Mouse (Mus musculus): ENCODE measurements around the gene Ube2f. TPM values are rescaled to one million over a fixed set of nuclear protein-coding genes. Genes with fewer than 3 reads are reported as not detected.
A peak's percentile ranks its signal among the peaks of the same experiment; 100 is the strongest.

The Ube2f gene
- polyA plus RNA-seq, 2 experiments, result 57.9 to 65.7 TPM

DNA sequence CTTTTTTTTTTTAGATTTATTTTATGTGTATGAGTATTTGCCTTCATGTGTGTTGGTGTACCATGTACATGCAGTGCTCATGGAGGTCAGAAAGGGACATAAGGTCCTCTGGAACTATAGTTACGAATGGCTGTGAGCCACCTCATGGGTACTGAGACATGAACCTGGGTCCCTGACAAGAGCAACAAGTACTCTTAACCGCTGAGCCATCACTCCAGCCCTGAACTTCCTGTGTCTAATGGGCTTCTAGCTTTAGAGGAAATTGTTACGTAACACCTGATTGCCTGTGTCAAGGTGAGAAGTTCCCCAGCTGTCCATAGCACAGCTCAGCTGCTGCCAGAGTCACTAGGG lies 29.8 kb upstream of the Ube2f start:
- no peak overlapping the region for H3K4me3 ChIP-seq (replicated peaks; ENCODE audit: low read length)
- 85% methylated on average over 3 of the region's 3 CpGs for WGBS
- H3K4me1 ChIP-seq (ENCODE audit: control insufficient read depth, insufficient read depth, low read length), result no peaks in the 10 kb centered on the region
- TF ChIP-seq POLR2A (IDR thresholded peaks at IDR 0.05; ENCODE audit: borderline replicate concordance, extremely low read depth, insufficient read depth, insufficient read length), result no peak
- no peak for ATAC-seq (ENCODE audit: low FRiP score, low read depth)
- H3K27me3 ChIP-seq (ENCODE audit: control insufficient read depth, insufficient read depth, low read length), result no peaks in the 10 kb centered on the region
- H3K27ac ChIP-seq (replicated peaks; ENCODE audit: low read depth, low read length), result no peak overlapping the region
- DNase-seq (ENCODE audit: low spot score), result no peak
- H3K9me3 ChIP-seq (ENCODE audit: control insufficient read depth, low read length), result no peaks in the 10 kb centered on the region
- no peaks in the 10 kb centered on the region for H3K36me3 ChIP-seq (ENCODE audit: control insufficient read depth, insufficient read depth, low read length)
- H3K4me2 ChIP-seq (replicated peaks; ENCODE audit: low read depth, low read length, severe bottlenecking), result no peak overlapping the region
- H3K9ac ChIP-seq (ENCODE audit: low read depth, low read length, severe bottlenecking), result no peak overlapping the region

DNA sequence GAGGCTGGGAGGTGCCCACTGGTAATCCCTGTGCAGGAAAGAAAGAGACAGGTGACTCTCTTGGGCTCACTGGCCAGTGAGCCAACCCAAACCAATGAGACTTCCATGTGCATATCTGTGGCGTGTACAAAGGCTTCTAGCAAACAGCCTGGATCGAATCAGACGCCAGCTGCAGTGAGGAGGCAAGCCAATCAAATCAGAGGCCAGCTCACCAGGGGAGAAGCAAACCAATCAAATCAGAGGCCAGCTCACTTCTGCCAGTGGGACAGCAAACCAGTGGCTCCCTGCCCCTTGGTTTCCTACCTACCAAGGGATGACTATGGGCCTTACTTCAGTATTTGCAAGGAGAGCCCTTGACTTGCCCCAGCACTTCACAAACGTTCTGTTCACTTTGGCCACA lies 23.5 kb upstream of the Ube2f start:
- DNase-seq (ENCODE audit: low spot score), result no peak
- TF ChIP-seq POLR2A (IDR thresholded peaks at IDR 0.05; ENCODE audit: borderline replicate concordance, extremely low read depth, insufficient read depth, insufficient read length), result no peak
- H3K9me3 ChIP-seq (ENCODE audit: control insufficient read depth, low read length), result no peaks in the 10 kb centered on the region
- no peak overlapping the region for H3K9ac ChIP-seq (ENCODE audit: low read depth, low read length, severe bottlenecking)
- H3K4me2 ChIP-seq (replicated peaks; ENCODE audit: low read depth, low read length, severe bottlenecking), result no peak overlapping the region
- H3K36me3 ChIP-seq (ENCODE audit: control insufficient read depth, insufficient read depth, low read length), result no peaks in the 10 kb centered on the region
- WGBS, result 64% methylated on average over 4 of the region's 4 CpGs
- ATAC-seq (ENCODE audit: low FRiP score, low read depth), result no peak
- peaks cover 10% of the 10 kb centered on the region for H3K4me1 ChIP-seq (ENCODE audit: control insufficient read depth, insufficient read depth, low read length)
- H3K27me3 ChIP-seq (ENCODE audit: control insufficient read depth, insufficient read depth, low read length), result no peaks in the 10 kb centered on the region
- no peak overlapping the region for H3K27ac ChIP-seq (replicated peaks; ENCODE audit: low read depth, low read length)
- H3K4me3 ChIP-seq (replicated peaks; ENCODE audit: low read length), result no peak overlapping the region

- no peaks in the 10 kb centered on the region for H3K9me3 ChIP-seq (ENCODE audit: control insufficient read depth, low read length)
- WGBS, result 35% methylated on average over 15 of the region's 15 CpGs
- no peak for TF ChIP-seq POLR2A (IDR thresholded peaks at IDR 0.05; ENCODE audit: borderline replicate concordance, extremely low read depth, insufficient read depth, insufficient read length)
- ATAC-seq (ENCODE audit: low FRiP score, low read depth) (peak; percentile 26; the same call in 1 of the 2 replicates), DNase-seq (ENCODE audit: low spot score) (peak; percentile 36)
- 0 out of 2 replicates have a peak overlapping the region, but pooled peaks have one; percentile 13 for H3K9ac ChIP-seq (ENCODE audit: low read depth, low read length, severe bottlenecking)
- H3K27me3 ChIP-seq (ENCODE audit: control insufficient read depth, insufficient read depth, low read length), result no peaks in the 10 kb centered on the region
- peaks cover 10% of the 10 kb centered on the region for H3K4me1 ChIP-seq (ENCODE audit: control insufficient read depth, insufficient read depth, low read length)
- no peak overlapping the region for H3K4me2 ChIP-seq (replicated peaks; ENCODE audit: low read depth, low read length, severe bottlenecking)
- no peak overlapping the region for H3K4me3 ChIP-seq (replicated peaks; ENCODE audit: low read length)
- no peaks in the 10 kb centered on the region for H3K36me3 ChIP-seq (ENCODE audit: control insufficient read depth, insufficient read depth, low read length)
- H3K27ac ChIP-seq (replicated peaks; ENCODE audit: low read depth, low read length), result no peak overlapping the region; the same call in 1 of the 2 replicates
Observed at GRCm38 (mm10) chr1:91227381-91228054, 22.6 kb upstream of the Ube2f start.

DNA sequence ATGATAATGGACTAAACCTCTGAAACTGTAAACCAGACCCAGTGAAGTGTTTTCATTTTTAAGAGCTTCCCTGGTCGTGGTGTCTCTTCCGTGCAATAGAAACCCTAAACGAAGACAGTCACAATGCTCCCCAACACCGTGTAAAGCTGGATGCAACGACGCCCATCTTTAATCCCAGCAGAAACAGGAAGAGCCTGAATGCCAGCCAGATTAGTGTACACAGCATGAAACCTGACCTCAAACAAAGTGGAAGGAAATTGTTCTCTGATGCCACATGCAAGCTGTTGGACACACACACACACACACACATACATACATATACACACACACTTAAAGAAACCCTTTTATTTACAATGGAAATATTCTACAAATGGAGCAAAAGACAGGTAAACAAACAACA lies 19.0 kb upstream of the Ube2f start:
- H3K27ac ChIP-seq (replicated peaks; ENCODE audit: low read depth, low read length), result no peak overlapping the region

GRCm38 (mm10) chr1:91231896-91232295 lies 18.2 kb upstream of the Ube2f start:
- H3K9me3 ChIP-seq (ENCODE audit: control insufficient read depth, low read length), result no peaks in the 10 kb centered on the region
- ATAC-seq (ENCODE audit: low FRiP score, low read depth) (no peak), DNase-seq (ENCODE audit: low spot score) (no peak)
- H3K9ac ChIP-seq (ENCODE audit: low read depth, low read length, severe bottlenecking), result no peak overlapping the region
- no peak overlapping the region for H3K27ac ChIP-seq (replicated peaks; ENCODE audit: low read depth, low read length)
- H3K36me3 ChIP-seq (ENCODE audit: control insufficient read depth, insufficient read depth, low read length), result no peaks in the 10 kb centered on the region
- no peak for TF ChIP-seq POLR2A (IDR thresholded peaks at IDR 0.05; ENCODE audit: borderline replicate concordance, extremely low read depth, insufficient read depth, insufficient read length)
- H3K4me1 ChIP-seq (ENCODE audit: control insufficient read depth, insufficient read depth, low read length), result peaks cover 10% of the 10 kb centered on the region
- no peaks in the 10 kb centered on the region for H3K27me3 ChIP-seq (ENCODE audit: control insufficient read depth, insufficient read depth, low read length)
- H3K4me2 ChIP-seq (replicated peaks; ENCODE audit: low read depth, low read length, severe bottlenecking), result no peak overlapping the region
- 58% methylated on average over 5 of the region's 5 CpGs for WGBS
- no peak overlapping the region for H3K4me3 ChIP-seq (replicated peaks; ENCODE audit: low read length)

More for the DNA sequence above, 19.0 kb upstream of the Ube2f start:
- H3K4me3 ChIP-seq (replicated peaks; ENCODE audit: low read length), result no peak overlapping the region
- no peaks in the 10 kb centered on the region for H3K36me3 ChIP-seq (ENCODE audit: control insufficient read depth, insufficient read depth, low read length)
- TF ChIP-seq POLR2A (IDR thresholded peaks at IDR 0.05; ENCODE audit: borderline replicate concordance, extremely low read depth, insufficient read depth, insufficient read length), result no peak
- H3K9ac ChIP-seq (ENCODE audit: low read depth, low read length, severe bottlenecking), result no peak overlapping the region
- no peaks in the 10 kb centered on the region for H3K9me3 ChIP-seq (ENCODE audit: control insufficient read depth, low read length)
- H3K4me1 ChIP-seq (ENCODE audit: control insufficient read depth, insufficient read depth, low read length), result peaks cover 10% of the 10 kb centered on the region
- H3K4me2 ChIP-seq (replicated peaks; ENCODE audit: low read depth, low read length, severe bottlenecking), result no peak overlapping the region
- 50% methylated on average over 6 of the region's 6 CpGs for WGBS
- no peak for DNase-seq (ENCODE audit: low spot score)
- no peaks in the 10 kb centered on the region for H3K27me3 ChIP-seq (ENCODE audit: control insufficient read depth, insufficient read depth, low read length)
- ATAC-seq (ENCODE audit: low FRiP score, low read depth), result no peak

Measured in limb, embryonic 14.5 days (tissue).